Mouse (Mus musculus) gastrocnemius, postnatal 4 days (tissue): ENCODE measurements around the gene Hbb-y. TPM values are rescaled to one million over a fixed set of nuclear protein-coding genes. Genes with fewer than 3 reads are reported as not detected.
"Not testable (repeated sequence)": the region's sequence is repeated elsewhere in the genome, so short reads cannot be mapped to it uniquely, and the experiment has no call there.

Experiments used
- DNase-seq, 2 experiments: peaks; one replicate each; pipeline ENCODE4 v3.0.0; 2021 to 2022; ENCODE audit warnings: low spot score in 2 of 2, mixed read lengths in 2 of 2
- total RNA-seq, 2 experiments: library from RNA; stranded (reverse); gene quantifications; 2 replicates each; pipeline ENCODE4 v1.2.3; 2021

Gene Hbb-y
- total RNA-seq, 2 experiments from 2014 or later = not detected

DNA sequence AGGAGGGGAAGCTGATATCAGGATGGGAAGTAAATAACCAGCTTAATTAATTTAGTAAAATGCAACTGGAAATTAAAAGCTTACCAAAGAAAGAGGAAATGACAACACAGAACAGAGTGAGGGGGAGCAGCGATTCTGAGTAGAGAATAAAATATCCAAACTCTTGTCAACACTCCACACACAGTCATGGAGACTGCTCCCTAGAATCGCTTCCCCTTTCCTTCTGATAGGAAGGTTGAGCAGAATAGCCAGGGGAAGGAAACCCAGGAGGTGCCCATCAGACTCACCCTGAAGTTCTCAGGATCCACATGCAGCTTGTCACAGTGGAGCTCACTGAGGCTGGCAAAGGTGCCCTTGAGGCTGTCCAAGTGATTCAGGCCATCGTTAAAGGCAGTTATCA, 39.9 kb downstream of the Hbb-y start:
- DNase-seq = not testable (repeated sequence)

- no peak for DNase-seq
Measured at GRCm38 (mm10) chr7:103812174-103812573, 40.8 kb downstream of the Hbb-y start.

- no peak for DNase-seq
Measured at GRCm38 (mm10) chr7:103811223-103811845, 41.7 kb downstream of the Hbb-y start.

- no peak for DNase-seq
Measured at GRCm38 (mm10) chr7:103810746-103811145, 42.3 kb downstream of the Hbb-y start.

GRCm38 (mm10) chr7:103810296-103810695, 42.7 kb downstream of the Hbb-y start:
- no peak for DNase-seq

GRCm38 (mm10) chr7:103809801-103810155, 43.2 kb downstream of the Hbb-y start:
- DNase-seq = no peak

DNA sequence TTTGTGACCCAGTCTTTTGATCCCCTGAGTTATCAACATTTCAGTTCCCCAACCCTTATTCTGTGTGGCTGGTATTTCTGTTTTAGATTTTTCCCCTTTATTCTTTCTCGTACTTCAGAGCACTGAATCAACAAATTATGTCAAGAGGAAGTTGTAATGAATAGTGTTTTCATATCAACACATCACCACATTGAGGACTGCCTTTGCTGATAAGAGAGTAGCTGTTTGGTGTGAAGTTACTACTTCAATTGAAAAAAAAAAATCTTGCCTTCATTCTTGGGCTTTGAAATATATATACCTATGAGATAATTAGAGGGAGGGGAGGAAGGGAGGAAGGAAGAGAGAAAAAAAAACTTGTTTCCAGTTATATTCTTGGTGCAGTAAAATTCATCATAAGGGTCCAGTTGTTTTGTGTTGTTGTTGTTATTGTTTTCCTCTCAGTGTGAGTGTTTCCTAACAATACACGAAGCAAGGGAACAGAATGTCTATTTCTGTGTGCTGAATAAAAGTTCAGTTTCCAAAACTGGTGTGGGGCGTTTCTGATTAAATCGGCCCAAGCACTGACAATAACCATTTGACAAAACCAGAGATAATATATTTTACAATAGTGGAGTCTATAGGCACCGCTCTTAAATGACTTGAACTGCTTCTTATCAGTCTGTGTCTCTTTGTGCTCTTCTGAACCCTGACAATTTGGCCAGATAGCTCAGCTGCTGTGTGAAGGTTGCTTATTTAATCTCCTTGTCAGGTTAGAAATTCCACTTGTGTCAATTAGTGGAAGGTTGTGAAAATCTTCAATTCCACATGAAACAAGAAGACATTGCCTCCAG, 43.8 kb downstream of the Hbb-y start:
- DNase-seq = no peak

DNA sequence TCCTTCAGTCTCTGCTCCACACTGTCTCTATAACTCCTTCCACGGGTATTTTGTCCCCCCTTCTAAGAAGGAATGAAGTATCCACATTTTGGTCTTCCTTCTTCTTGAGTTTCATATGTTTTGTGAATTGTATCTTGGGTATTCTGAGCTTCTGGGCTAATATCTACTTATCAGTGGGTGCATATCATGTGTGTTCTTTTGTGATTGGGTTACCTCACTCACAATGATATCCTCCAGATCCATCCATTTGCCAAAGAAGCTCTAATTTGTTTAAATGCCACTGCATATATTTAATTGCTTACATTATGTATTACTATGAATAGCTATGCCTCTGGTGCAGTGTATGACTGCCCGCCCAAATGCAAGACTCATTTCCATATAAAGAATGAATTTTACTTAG, 44.9 kb downstream of the Hbb-y start:
- not testable (repeated sequence) for DNase-seq

GRCm38 (mm10) chr7:103806856-103807255, 46.2 kb downstream of the Hbb-y start:
- DNase-seq = no peak

Other genes with a start within 250 kb of the Hbb-y start
- not detected for gene Olfr620, start 240.7 kb downstream of the Hbb-y start, total RNA-seq
- gene Olfr622, start 210.5 kb downstream of the Hbb-y start, total RNA-seq = not detected
- gene Olfr623, start 189.5 kb downstream of the Hbb-y start, total RNA-seq = not detected
- not detected for gene Olfr624, start 182.0 kb downstream of the Hbb-y start, total RNA-seq
- gene Olfr625-ps1, start 170.5 kb downstream of the Hbb-y start, total RNA-seq = not detected
- not detected for gene Olfr243, start 138.5 kb downstream of the Hbb-y start, total RNA-seq
- not detected for gene Olfr628, start 122.8 kb downstream of the Hbb-y start, total RNA-seq
- gene Olfr629, start 108.3 kb downstream of the Hbb-y start, total RNA-seq = not detected
- gene Olfr630, start 95.9 kb downstream of the Hbb-y start, total RNA-seq = not detected
- not detected for gene Olfr69, start 81.6 kb downstream of the Hbb-y start, total RNA-seq
- not detected for gene Olfr68, start 73.5 kb downstream of the Hbb-y start, total RNA-seq
- gene Olfr67, start 61.4 kb downstream of the Hbb-y start, total RNA-seq = not detected
- 10 to 100 TPM; 62.8 to 81.8 TPM for gene Hbb-bt, start 39.2 kb downstream of the Hbb-y start, total RNA-seq
- 100 to 1,000 TPM; 289 to 541 TPM for gene Hbb-bs, start 25.1 kb downstream of the Hbb-y start, total RNA-seq
- not detected for gene Hbb-bh2, start 12.7 kb downstream of the Hbb-y start, total RNA-seq
- gene Hbb-bh1, start 10.1 kb downstream of the Hbb-y start, total RNA-seq = not detected
- gene Olfr66, start 33.0 kb upstream of the Hbb-y start, total RNA-seq = not detected
- not detected for gene Olfr64, start 41.3 kb upstream of the Hbb-y start, total RNA-seq
- gene Olfr65, start 50.3 kb upstream of the Hbb-y start, total RNA-seq = not detected
- not detected for gene Olfr631, start 75.6 kb upstream of the Hbb-y start, total RNA-seq
- gene Olfr632, start 81.1 kb upstream of the Hbb-y start, total RNA-seq = not detected
- not detected for gene Olfr633, start 91.2 kb upstream of the Hbb-y start, total RNA-seq
- gene Olfr635, start 117.9 kb upstream of the Hbb-y start, total RNA-seq = under 1 TPM in 1 of 2 experiments, not detected in 1; 0.03 TPM
- not detected for gene Olfr638, start 145.5 kb upstream of the Hbb-y start, total RNA-seq
- under 1 TPM; 0.03 to 0.05 TPM for gene Olfr639, start 164.1 kb upstream of the Hbb-y start, total RNA-seq
- gene Olfr640, start 172.4 kb upstream of the Hbb-y start, total RNA-seq = not detected
- gene Olfr641, start 182.2 kb upstream of the Hbb-y start, total RNA-seq = not detected
- gene Olfr642, start 199.4 kb upstream of the Hbb-y start, total RNA-seq = not detected
- gene 4930516K23Rik, start 208.2 kb upstream of the Hbb-y start, total RNA-seq = not detected
- gene Olfr644, start 218.7 kb upstream of the Hbb-y start, total RNA-seq = not detected
- gene Olfr645, start 232.2 kb upstream of the Hbb-y start, total RNA-seq = not detected